Mouse (Mus musculus): ENCODE results near the gene Zfp637. TPM values are rescaled to one million over a fixed set of nuclear protein-coding genes. Genes with fewer than 3 reads are reported as not detected.
"Not testable (repeated sequence)": the region's sequence is repeated elsewhere in the genome, so short reads cannot be mapped to it uniquely, and the experiment has no call there.

The Zfp637 gene
- polyA plus RNA-seq, 1 experiment from 2014 or later = 39.8 TPM

GRCm38 (mm10) chr6:117868187-117868586, 27.2 kb downstream of the Zfp637 start:
- Histone ChIP-seq H3K4me2 (no peak overlapping the region), H3K27ac (no peak overlapping the region), H3K36me3 (no peaks in the 10 kb centered on the region), H3K4me3 (replicated peaks) (no peak overlapping the region), H3K27me3 (no peaks in the 10 kb centered on the region), H3K4me1 (replicated peaks) (peaks cover 10% of the 10 kb centered on the region), H3K9me3 (replicated peaks) (no peaks in the 10 kb centered on the region), H3K9ac (no peak overlapping the region)
- 87% methylated on average over 8 of the region's 8 CpGs for WGBS (ENCODE audit: insufficient replicate concordance)
- no peak for ATAC-seq (ENCODE audit: low read depth)
- DNase-seq = no peak

- DNase-seq (no peak), ATAC-seq (ENCODE audit: low read depth) (no peak)
- 70% methylated on average over 14 of the region's 14 CpGs for WGBS (ENCODE audit: insufficient replicate concordance)
- Histone ChIP-seq H3K4me3 (replicated peaks) (0 out of 2 replicates have a peak overlapping the region, but pooled peaks have one; percentile 6), H3K9ac (0 out of 2 replicates have a peak overlapping the region, but pooled peaks have one; percentile 31), H3K27ac (no peak overlapping the region), H3K4me2 (peak overlapping the region; percentile 25; the same call in 1 of the 2 replicates), H3K4me1 (replicated peaks) (peaks cover 14% of the 10 kb centered on the region), H3K9me3 (replicated peaks) (no peaks in the 10 kb centered on the region), H3K36me3 (no peaks in the 10 kb centered on the region), H3K27me3 (no peaks in the 10 kb centered on the region)
These were observed 30.1 kb downstream of the Zfp637 start for GRCm38 (mm10) chr6:117871034-117871433.

- ATAC-seq (ENCODE audit: low read depth) = not testable (repeated sequence)
These were observed 32.5 kb downstream of the Zfp637 start for GRCm38 (mm10) chr6:117873450-117873849.

GRCm38 (mm10) chr6:117874621-117875281, 33.8 kb downstream of the Zfp637 start:
- Histone ChIP-seq H3K4me3 (replicated peaks) (no peak overlapping the region), H3K27me3 (no peaks in the 10 kb centered on the region), H3K4me1 (replicated peaks) (peaks cover 20% of the 10 kb centered on the region), H3K36me3 (no peaks in the 10 kb centered on the region), H3K27ac (no peak overlapping the region), H3K4me2 (no peak overlapping the region), H3K9ac (no peak overlapping the region), H3K9me3 (replicated peaks) (no peaks in the 10 kb centered on the region)
- ATAC-seq (ENCODE audit: low read depth) (no peak), DNase-seq (no peak)
- WGBS (ENCODE audit: insufficient replicate concordance) = 47% methylated on average over 3 of the region's 3 CpGs

More at GRCm38 (mm10) chr6:117873450-117873849, 32.5 kb downstream of the Zfp637 start:
- H3K4me1 ChIP-seq (replicated peaks) = peaks cover 17% of the 10 kb centered on the region
- not testable (repeated sequence) for H3K27me3 ChIP-seq; H3K4me3 ChIP-seq (replicated peaks); DNase-seq; H3K9ac ChIP-seq; H3K27ac ChIP-seq; H3K36me3 ChIP-seq; H3K4me2 ChIP-seq; H3K9me3 ChIP-seq (replicated peaks)
- WGBS (ENCODE audit: insufficient replicate concordance) = 71% methylated on average over 7 of the region's 7 CpGs

GRCm38 (mm10) chr6:117878700-117879407, 37.9 kb downstream of the Zfp637 start:
- DNase-seq = peak; percentile 86
- Histone ChIP-seq H3K27ac (peak overlapping the region; percentile 100), H3K9ac (peak overlapping the region; percentile 79), H3K4me2 (peak overlapping the region; percentile 85), H3K36me3 (no peaks in the 10 kb centered on the region), H3K4me3 (replicated peaks) (peak overlapping the region; percentile 61), H3K9me3 (replicated peaks) (no peaks in the 10 kb centered on the region), H3K27me3 (no peaks in the 10 kb centered on the region), H3K4me1 (replicated peaks) (peaks cover 44% of the 10 kb centered on the region)
- peak; percentile 82 for ATAC-seq (ENCODE audit: low read depth)
- WGBS (ENCODE audit: insufficient replicate concordance) = 5% methylated on average over 26 of the region's 26 CpGs

- Histone ChIP-seq H3K4me3 (replicated peaks) (peak overlapping the region; percentile 61), H3K4me2 (peak overlapping the region; percentile 85), H3K9me3 (replicated peaks) (no peaks in the 10 kb centered on the region), H3K36me3 (no peaks in the 10 kb centered on the region), H3K27me3 (no peaks in the 10 kb centered on the region), H3K27ac (peak overlapping the region; percentile 100), H3K4me1 (replicated peaks) (peaks cover 46% of the 10 kb centered on the region), H3K9ac (peak overlapping the region; percentile 79)
- ATAC-seq (ENCODE audit: low read depth) = peak; percentile 89
- DNase-seq = peak; percentile 98
- WGBS (ENCODE audit: insufficient replicate concordance) = under 1% methylated on average over 67 of the region's 67 CpGs
These were observed 38.6 kb downstream of the Zfp637 start for GRCm38 (mm10) chr6:117879408-117880115.

GRCm38 (mm10) chr6:117880394-117880838, 39.4 kb downstream of the Zfp637 start:
- 32% methylated on average over 3 of the region's 3 CpGs for WGBS (ENCODE audit: insufficient replicate concordance)
- Histone ChIP-seq H3K9me3 (replicated peaks) (no peaks in the 10 kb centered on the region), H3K4me3 (replicated peaks) (peak overlapping the region; percentile 61), H3K27ac (peak overlapping the region; percentile 100), H3K27me3 (no peaks in the 10 kb centered on the region), H3K36me3 (no peaks in the 10 kb centered on the region), H3K4me2 (peak overlapping the region; percentile 85), H3K9ac (peak overlapping the region; percentile 79), H3K4me1 (replicated peaks) (peaks cover 42% of the 10 kb centered on the region)
- no peak for ATAC-seq (ENCODE audit: low read depth)
- no peak for DNase-seq

- peak overlapping the region; percentile 61 for H3K4me3 ChIP-seq (replicated peaks)
- H3K36me3 ChIP-seq = no peaks in the 10 kb centered on the region
- H3K9me3 ChIP-seq (replicated peaks) = no peaks in the 10 kb centered on the region
- ATAC-seq (ENCODE audit: low read depth) = no peak
- peak overlapping the region; percentile 79 for H3K9ac ChIP-seq
- peak overlapping the region; percentile 85 for H3K4me2 ChIP-seq
- peak overlapping the region; percentile 100 for H3K27ac ChIP-seq
- 74% methylated on average over 7 of the region's 7 CpGs for WGBS (ENCODE audit: insufficient replicate concordance)
- DNase-seq = no peak
- no peaks in the 10 kb centered on the region for H3K27me3 ChIP-seq
- H3K4me1 ChIP-seq (replicated peaks) = peaks cover 50% of the 10 kb centered on the region
These were observed 40.2 kb downstream of the Zfp637 start for GRCm38 (mm10) chr6:117881229-117881628.

GRCm38 (mm10) chr6:117881997-117882396, 41.0 kb downstream of the Zfp637 start:
- Histone ChIP-seq H3K4me3 (replicated peaks) (peak overlapping the region; percentile 19; the same call in 1 of the 2 replicates), H3K9ac (peak overlapping the region; percentile 79), H3K9me3 (replicated peaks) (no peaks in the 10 kb centered on the region), H3K36me3 (no peaks in the 10 kb centered on the region), H3K27me3 (no peaks in the 10 kb centered on the region), H3K4me2 (peak overlapping the region; percentile 85; the same call in 1 of the 2 replicates), H3K27ac (peak overlapping the region; percentile 100), H3K4me1 (replicated peaks) (peaks cover 57% of the 10 kb centered on the region)
- DNase-seq (no peak), ATAC-seq (ENCODE audit: low read depth) (no peak)
- WGBS (ENCODE audit: insufficient replicate concordance) = 21% methylated on average over 7 of the region's 7 CpGs

GRCm38 (mm10) chr6:117885943-117886342, 45.0 kb downstream of the Zfp637 start:
- ATAC-seq (ENCODE audit: low read depth) = no peak
- 74% methylated on average over 2 of the region's 2 CpGs for WGBS (ENCODE audit: insufficient replicate concordance)
- peaks cover 84% of the 10 kb centered on the region for H3K4me1 ChIP-seq (replicated peaks)

GRCm38 (mm10) chr6:117888032-117888431, 47.1 kb downstream of the Zfp637 start:
- Histone ChIP-seq H3K4me1 (replicated peaks) (peaks cover 79% of the 10 kb centered on the region), H3K4me3 (replicated peaks) (peak overlapping the region; percentile 46), H3K9ac (peak overlapping the region; percentile 78), H3K4me2 (peak overlapping the region; percentile 72), H3K36me3 (no peaks in the 10 kb centered on the region), H3K27me3 (no peaks in the 10 kb centered on the region), H3K9me3 (replicated peaks) (no peaks in the 10 kb centered on the region), H3K27ac (peak overlapping the region; percentile 98)
- peak; percentile 30; the same call in 1 of the 2 replicates for ATAC-seq (ENCODE audit: low read depth)
- no peak for DNase-seq
- 5% methylated on average over 1 of the region's 1 CpGs for WGBS (ENCODE audit: insufficient replicate concordance)

More at GRCm38 (mm10) chr6:117885943-117886342, 45.0 kb downstream of the Zfp637 start:
- DNase-seq = no peak
- Histone ChIP-seq H3K36me3 (no peaks in the 10 kb centered on the region), H3K9ac (0 out of 2 replicates have a peak overlapping the region, but pooled peaks have one; percentile 4), H3K27me3 (no peaks in the 10 kb centered on the region), H3K9me3 (replicated peaks) (no peaks in the 10 kb centered on the region), H3K4me2 (no peak overlapping the region), H3K4me3 (replicated peaks) (no peak overlapping the region), H3K27ac (no peak overlapping the region)

Measured in liver, embryonic 13.5 days (tissue).